Mouse (Mus musculus) B cell, adult 2 months (primary cell): Measurements from ENCODE around the gene Tlr11.
A peak's percentile ranks its signal among the peaks of the same experiment; 100 is the strongest.

Experiments
- DNase-seq, 2 experiments: peaks; one replicate each; pipeline ENCODE4 v3.0.0; 2022

Gene Tlr11

DNA sequence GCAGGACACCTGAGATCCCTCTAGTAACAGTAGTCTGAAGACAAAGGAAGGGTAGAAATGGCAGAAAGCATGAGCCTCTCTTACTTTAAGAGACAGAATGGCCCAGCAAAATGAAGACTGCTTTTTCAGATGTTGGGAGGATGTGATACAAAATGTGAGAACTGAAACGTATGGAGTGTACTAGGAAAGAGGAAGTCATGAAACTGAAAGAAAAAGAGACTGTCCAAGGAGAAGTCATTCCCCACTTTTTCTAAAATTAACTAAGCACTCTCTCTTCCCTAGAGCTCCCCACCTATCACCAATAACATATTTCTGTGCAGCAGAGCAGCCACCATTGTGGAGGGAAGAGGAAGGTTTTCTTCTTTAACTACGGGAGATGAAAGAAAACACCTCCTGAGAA is at the start of gene Tlr11:
Gene Tlr11, plus strand, starts transcription at position 322 of the 400 bp plus-strand sequence.
- no peak for DNase-seq

DNA sequence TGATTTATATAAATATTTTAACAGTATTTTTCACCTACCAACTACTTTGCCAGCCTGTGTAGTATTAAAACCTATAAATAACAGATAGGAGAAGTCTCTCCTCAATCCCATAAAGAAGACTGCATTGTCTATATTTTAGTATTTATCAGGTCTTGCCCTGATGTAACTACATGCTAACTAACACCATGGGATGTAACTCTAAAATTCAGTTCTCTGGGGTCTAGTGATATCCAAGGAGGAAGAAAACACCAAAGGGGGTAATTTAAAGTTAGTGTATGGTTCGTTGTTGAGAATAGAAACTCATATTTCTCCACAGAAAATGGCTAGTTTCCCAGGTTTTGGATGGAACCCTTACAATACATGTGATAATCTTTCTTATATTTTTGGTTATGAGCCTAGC is 31.1 kb upstream of the Tlr11 start, which contains the start of gene Olfr734:
Gene Olfr734, minus strand, starts transcription at position 101 of the 400 bp plus-strand sequence.
- no peak for DNase-seq

DNA sequence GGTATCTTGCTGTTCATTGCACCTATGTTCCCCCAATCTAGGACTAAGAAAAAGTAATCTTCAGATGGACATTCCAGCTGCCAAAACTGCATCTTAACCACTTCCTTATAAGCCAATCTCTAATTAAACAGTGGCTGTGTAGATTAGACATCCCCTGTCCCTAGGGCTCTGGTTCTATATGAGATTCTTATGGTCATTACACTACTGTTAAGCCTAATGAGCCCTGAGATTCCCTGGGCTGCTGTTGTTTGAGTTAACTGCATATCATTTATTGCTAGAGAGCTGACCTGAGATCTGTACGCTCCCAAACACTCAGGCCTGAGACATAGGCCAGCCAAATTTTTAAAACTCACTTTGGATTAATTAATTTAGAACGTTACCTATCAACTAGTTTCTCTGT is 8.9 kb upstream of the Tlr11 start, which contains the start of gene Olfr735:
Gene Olfr735, minus strand, starts transcription at position 77 of the 400 bp plus-strand sequence.
- no peak for DNase-seq

DNA sequence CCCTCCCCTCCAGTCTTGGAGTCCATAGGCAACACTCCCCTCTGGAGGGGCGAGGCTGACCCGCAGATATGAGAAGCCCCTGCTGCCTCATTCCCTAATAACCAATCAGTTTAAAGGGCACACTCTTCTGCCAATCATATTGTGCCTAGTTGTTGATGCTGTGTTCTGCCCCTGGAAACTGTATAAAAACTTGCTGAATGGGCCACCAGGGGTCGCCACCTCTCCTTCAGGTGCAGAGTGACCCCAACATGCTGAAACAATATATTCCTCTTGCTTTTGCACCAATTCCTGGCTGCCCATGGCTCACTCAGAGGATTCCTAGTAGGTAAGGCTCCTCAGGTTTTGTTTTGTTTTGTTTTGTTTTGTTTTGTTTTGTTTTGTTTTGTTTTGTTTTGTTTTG is 5.3 kb upstream of the Tlr11 start:
- DNase-seq: peak in 1 of 2 experiments; percentile 1

DNA sequence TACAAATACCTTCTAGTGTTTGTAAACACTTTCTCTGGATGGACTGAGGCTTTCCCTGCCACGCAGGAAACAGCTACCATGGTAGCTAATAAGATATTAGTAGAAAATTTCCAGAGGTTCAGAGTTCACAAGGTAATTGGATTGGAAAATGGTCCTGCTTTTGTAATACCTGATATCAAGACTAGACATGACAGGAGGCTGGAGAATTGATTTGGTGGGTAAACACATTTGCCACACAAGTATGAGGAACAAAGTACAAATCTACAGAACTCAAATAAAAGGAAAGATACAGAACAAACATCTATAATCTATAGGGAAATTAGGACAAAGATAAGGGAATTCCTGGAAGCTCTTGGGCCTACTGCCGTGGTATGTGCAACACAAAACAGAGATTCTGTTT is 989 bp upstream of the Tlr11 start:
- no peak for DNase-seq

DNA sequence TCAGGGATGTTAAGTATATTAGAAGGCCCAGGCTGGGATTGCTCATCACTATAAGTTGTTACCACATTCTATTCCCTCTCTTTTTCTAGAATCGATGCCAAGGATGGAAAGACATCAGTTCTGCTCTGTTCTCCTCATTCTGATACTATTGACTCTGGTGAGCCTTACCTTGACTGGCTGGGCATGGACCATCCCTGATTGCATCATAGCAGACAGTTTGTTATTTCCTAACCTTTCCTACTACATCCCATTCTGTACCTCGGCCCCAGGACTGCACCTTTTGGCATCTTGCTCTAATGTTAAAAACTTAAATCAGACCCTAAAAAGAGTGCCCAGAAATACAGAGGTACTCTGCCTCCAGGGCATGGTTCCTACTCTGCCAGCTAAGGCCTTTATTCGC is 2.8 kb downstream of the Tlr11 start:
- no peak for DNase-seq

DNA sequence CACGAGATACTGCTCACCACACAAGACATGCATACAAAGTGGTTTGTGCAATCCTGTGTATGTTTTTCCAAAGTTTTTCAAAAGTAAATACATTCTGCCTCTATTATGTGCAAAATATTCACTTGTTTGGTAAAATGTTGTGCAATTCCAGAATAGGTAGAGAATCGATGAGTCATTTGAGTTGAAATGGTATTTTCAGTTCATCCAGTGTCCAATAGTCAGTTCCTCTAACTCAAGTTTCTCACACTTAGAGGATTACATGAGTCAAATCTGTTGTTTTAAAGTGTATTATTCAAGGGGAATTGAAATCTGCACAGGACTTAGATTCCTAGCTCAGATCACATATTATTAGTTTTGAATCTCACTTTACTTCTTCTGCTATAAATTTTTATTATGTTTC is 5.8 kb downstream of the Tlr11 start:
- no peak for DNase-seq

DNA sequence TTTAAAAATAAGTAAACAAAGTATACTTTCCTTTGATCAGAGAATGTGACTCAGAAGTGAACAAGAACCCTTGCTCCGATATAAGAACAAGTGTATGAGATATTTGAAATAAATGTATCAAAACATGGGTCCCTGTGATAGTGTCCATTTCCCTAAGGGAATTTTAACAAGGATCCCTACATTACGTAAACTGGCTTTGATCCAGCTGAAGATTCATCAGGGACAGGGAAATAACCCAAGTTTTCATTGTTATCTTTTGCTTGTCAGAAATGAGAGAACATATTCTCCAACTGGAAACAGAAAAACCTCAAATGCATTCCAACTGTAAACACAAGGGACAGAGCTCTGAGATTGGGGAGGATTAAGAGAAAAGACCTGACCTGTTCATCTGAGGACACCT is 23.1 kb downstream of the Tlr11 start, which contains the start of gene Olfr736:
Gene Olfr736, plus strand, starts transcription at position 301 of the 400 bp plus-strand sequence.
- no peak for DNase-seq

DNA sequence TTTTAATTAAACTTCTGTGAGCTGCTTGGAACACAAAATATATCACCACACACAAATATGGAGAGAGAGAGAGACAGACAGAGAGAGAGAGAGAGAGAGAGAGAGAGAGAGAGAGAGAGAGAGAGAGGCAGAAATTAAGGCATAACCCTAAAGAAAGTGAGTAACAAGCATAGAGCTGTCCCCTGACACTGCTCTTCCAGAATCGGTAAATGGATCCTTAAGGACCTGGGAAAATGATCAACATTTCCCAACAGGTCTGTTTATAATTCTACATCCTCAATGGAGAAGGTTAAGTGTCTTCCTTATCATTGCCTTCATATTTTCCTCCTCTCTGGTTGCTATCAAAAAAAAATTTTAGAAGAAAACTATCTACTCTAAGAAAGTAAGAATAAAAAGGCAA is 49.6 kb downstream of the Tlr11 start, which contains the start of gene Olfr738:
Gene Olfr738, plus strand, starts transcription at position 301 of the 400 bp plus-strand sequence.
- no peak for DNase-seq
